In genomic region chr2:69722273-69722649, GRCm38 (mm10) we compare ENCODE assay signal across 8 mouse cellular contexts. TPM values are rescaled to one million over a fixed set of nuclear protein-coding genes. Genes with fewer than 3 reads are reported as not detected.
DNase-seq lines count a peak whose midpoint lies in the region; ATAC-seq and TF ChIP-seq lines count a peak whose summit lies in the region.

TSS of gene Ppig (plus strand) at chr2:69722545.

- no peak for DNase-seq in kidney, postnatal 36 days
- DNase-seq in adrenal gland, adult 2 months = no peak
- no peak for DNase-seq in forebrain, postnatal 0 days
- no peak for DNase-seq in frontal cortex, postnatal 25 days (ENCODE audit: low spot score in 2 of 2)

- no peaks in the 10 kb centered on the region for H3K9me3 ChIP-seq in kidney, embryonic 15.5 days (replicated peaks)
- no peaks in the 10 kb centered on the region for H3K9me3 ChIP-seq in forebrain, postnatal 0 days (ENCODE audit: low read length)
- no peaks in the 10 kb centered on the region for H3K9me3 ChIP-seq in hindbrain, embryonic 16.5 days (ENCODE audit: control insufficient read depth, low read length)

- WGBS in kidney, embryonic 15.5 days = 4% methylated on average over 12 of the region's 12 CpGs
- WGBS in forebrain, postnatal 0 days = 4% methylated on average over 12 of the region's 12 CpGs
- 5% methylated on average over 12 of the region's 12 CpGs for WGBS in hindbrain, embryonic 16.5 days

- H3K4me2 ChIP-seq in kidney, embryonic 15.5 days = peak within 1 kb of the TSS; percentile 75
- peak within 1 kb of the TSS; percentile 65 for H3K4me2 ChIP-seq in forebrain, postnatal 0 days (ENCODE audit: low read depth)
- H3K4me2 ChIP-seq in hindbrain, embryonic 16.5 days (ENCODE audit: low read length) = peak within 1 kb of the TSS; percentile 85

- H3K27ac ChIP-seq in kidney, embryonic 15.5 days = peak within 1 kb of the TSS; percentile 94
- peak within 1 kb of the TSS; percentile 73 for H3K27ac ChIP-seq in forebrain, postnatal 0 days (ENCODE audit: low read depth, low read length)
- H3K27ac ChIP-seq in hindbrain, embryonic 16.5 days (ENCODE audit: low read depth, low read length) = peak within 1 kb of the TSS; percentile 92

- peak within 1 kb of the TSS; percentile 99 for H3K4me3 ChIP-seq in kidney, embryonic 15.5 days (replicated peaks)
- H3K4me3 ChIP-seq in forebrain, postnatal 0 days (ENCODE audit: low read depth, low read length) = peak within 1 kb of the TSS; percentile 88
- H3K4me3 ChIP-seq in hindbrain, embryonic 16.5 days (ENCODE audit: low read length) = peak within 1 kb of the TSS; percentile 80

- H3K36me3 ChIP-seq in kidney, embryonic 15.5 days = no peaks in the 10 kb centered on the region
- no peaks in the 10 kb centered on the region for H3K36me3 ChIP-seq in forebrain, postnatal 0 days (ENCODE audit: insufficient read depth)
- H3K36me3 ChIP-seq in hindbrain, embryonic 16.5 days (ENCODE audit: control insufficient read depth, insufficient read depth, low read length) = no peaks in the 10 kb centered on the region

- H3K9ac ChIP-seq in kidney, embryonic 15.5 days = peak within 1 kb of the TSS; percentile 86
- peak within 1 kb of the TSS; percentile 80 for H3K9ac ChIP-seq in forebrain, postnatal 0 days
- peak within 1 kb of the TSS; percentile 84 for H3K9ac ChIP-seq in hindbrain, embryonic 16.5 days (ENCODE audit: low read depth, low read length)

- ATAC-seq in kidney, embryonic 15.5 days (replicated peaks; ENCODE audit: low FRiP score) = peak; percentile 52
- no peak for ATAC-seq in forebrain, postnatal 0 days
- no peak; the same call in 1 of the 2 replicates for ATAC-seq in hindbrain, embryonic 16.5 days
- no peak for ATAC-seq in megakaryocyte, adult 5-6 weeks (ENCODE audit: poor library complexity, severe bottlenecking)
- ATAC-seq in cerebellum, adult (ENCODE audit: insufficient number of reproducible peaks, low FRiP score, low TSS enrichment) = no peak

- no peak for TF ChIP-seq CTCF in forebrain, postnatal 0 days (IDR thresholded peaks at IDR 0.05; ENCODE audit: low read depth)

- peaks cover 15% of the 10 kb centered on the region for H3K4me1 ChIP-seq in kidney, embryonic 15.5 days
- peaks cover 8% of the 10 kb centered on the region for H3K4me1 ChIP-seq in forebrain, postnatal 0 days (ENCODE audit: insufficient read depth)
- H3K4me1 ChIP-seq in hindbrain, embryonic 16.5 days (ENCODE audit: control insufficient read depth, insufficient read depth, low read depth, low read length) = peaks cover 17% of the 10 kb centered on the region

- H3K27me3 ChIP-seq in kidney, embryonic 15.5 days = peaks cover 2% of the 10 kb centered on the region; the same call in 1 of the 2 replicates
- H3K27me3 ChIP-seq in forebrain, postnatal 0 days (ENCODE audit: insufficient read depth, low read length) = no peaks in the 10 kb centered on the region
- H3K27me3 ChIP-seq in hindbrain, embryonic 16.5 days (replicated peaks; ENCODE audit: control insufficient read depth, insufficient read depth, low read length) = no peaks in the 10 kb centered on the region

RNA-seq across cellular contexts. Expression of gene Ppig, which starts in this region (rescaled TPM):
- polyA plus RNA-seq in kidney, embryonic 15.5 days (2015; fragmentation: Nextera tagmentation; extraction: Ambion mirVana) = 145 and 160 TPM in 2 replicates
- 10 to 100 TPM; 48.9 to 61.8 TPM for total RNA-seq in adrenal gland, adult 2 months (2021)
- 0.40 and 0.71 TPM in 2 replicates for polyA plus RNA-seq in adrenal gland, adult 2 months (2012; rRNA removed)
- total RNA-seq in forebrain, postnatal 0 days (2014; rRNA removed) = 13.2 and 18.7 TPM in 2 replicates
- polyA plus RNA-seq in forebrain, postnatal 0 days (2015; fragmentation: Nextera tagmentation; extraction: Ambion mirVana) = 88.0 and 125 TPM in 2 replicates
- 114 and 131 TPM in 2 replicates for polyA plus RNA-seq in hindbrain, embryonic 16.5 days (2015; fragmentation: Nextera tagmentation; extraction: Ambion mirVana)
- 83.7 and 91.7 TPM in 2 replicates for total RNA-seq in megakaryocyte, adult 5-6 weeks (2015)
- total RNA-seq in megakaryocyte, adult 5-6 weeks (2017) = 54.9 and 62.2 TPM in 2 replicates

Comparison
In these comparisons a context has a peak if more than half of its experiments do, and no peak if none do; other contexts are left out.
1. RNA of gene Ppig (polyA plus RNA-seq): 145 to 160 TPM in kidney, embryonic 15.5 days, 114 to 131 TPM in hindbrain, embryonic 16.5 days and 88.0 to 125 TPM in forebrain, postnatal 0 days; 0.40 to 0.71 TPM in adrenal gland, adult 2 months; every median in the first group is over 10 times any median in the second.
2. Peak in every context shown above with its lines, with median percentiles within 50 percentile points of each other: H3K27ac ChIP-seq, H3K4me2 ChIP-seq, H3K4me3 ChIP-seq and H3K9ac ChIP-seq.